Mouse (Mus musculus): ENCODE data around the gene Kbtbd2.

DNA sequence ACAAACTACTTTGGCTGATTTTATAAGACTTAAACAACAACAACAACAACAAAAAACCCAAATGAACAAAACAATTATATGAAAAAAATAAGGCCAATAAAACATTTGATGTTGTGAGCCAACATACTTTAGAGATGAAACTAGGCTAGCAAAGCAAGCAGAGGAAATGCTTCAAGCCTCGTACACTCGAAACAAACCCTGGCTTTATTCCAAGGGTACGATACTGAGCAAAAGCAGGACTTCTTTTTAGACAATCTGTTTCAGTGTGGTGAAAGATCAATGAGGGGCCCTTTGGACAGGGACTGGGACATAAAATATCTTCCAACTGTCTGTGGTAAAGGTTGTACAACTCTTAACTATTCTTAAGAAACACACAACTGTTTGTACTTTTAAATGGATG lies 21.8 kb downstream of the Kbtbd2 start:
- TF ChIP-seq CTCF (IDR thresholded peaks at IDR 0.05; ENCODE audit: low read depth) (no peak), EP300 (optimal IDR thresholded peaks at IDR 0.05) (no peak)

All from stomach, postnatal 0 days (tissue).